In genomic region chr1:118417047-118417730, GRCm38 (mm10) we compare ENCODE assay signal across 22 mouse cellular contexts. TPM values are rescaled to one million over a fixed set of nuclear protein-coding genes. Genes with fewer than 3 reads are reported as not detected.
A peak's percentile ranks its signal among the peaks of the same experiment; 100 is the strongest.
DNase-seq lines count a peak whose midpoint lies in the region; ATAC-seq and TF ChIP-seq lines count a peak whose summit lies in the region.
"Had no signal": no experiment of that assay in that cellular context is flagged by ENCODE, and none has a peak within 500 bp of the region (broad histone marks: within the 10 kb centered on the region; RNA-seq: fewer than 3 reads in every experiment).

No protein-coding gene starts in this region.

- peak; percentile 59 for DNase-seq in gastrocnemius, adult 2 months
- no peak for DNase-seq in gastrocnemius, postnatal 4 days (ENCODE audit: low spot score in 2 of 2)
- DNase-seq in spleen, postnatal 36 days (ENCODE audit: low spot score in 2 of 2) = peak; percentile 10 to 37
- no peak for DNase-seq in spleen, adult 12 weeks (ENCODE audit: low spot score)
- DNase-seq in liver, embryonic 13.5 days = peak; percentile 42
- peak; percentile 36 for DNase-seq in skeletal muscle tissue, adult 2 months (ENCODE audit: low read depth, low spot score)
- DNase-seq in thymus, postnatal 0 days (ENCODE audit: low spot score) = no peak
- DNase-seq: adrenal gland, postnatal 14 days; cerebellum, adult 11-12 months; cerebellum, postnatal 25 days; kidney, adult 2 months; kidney, postnatal 25 days; left cerebral cortex, postnatal 4 days; lung, postnatal 14 days; right cerebral cortex, postnatal 4 days; thymus, adult 2 months had no signal

- no peak for TF ChIP-seq CTCF in gastrocnemius, adult 2 months (IDR thresholded peaks at IDR 0.05)

- H3K27ac ChIP-seq in gastrocnemius, adult 2 months = peak overlapping the region; percentile 69
- peak overlapping the region; percentile 83 for H3K27ac ChIP-seq in liver, embryonic 13.5 days
- H3K27ac ChIP-seq: embryonic facial prominence, embryonic 15.5 days; forebrain, embryonic 12.5 days; left cerebral cortex, adult 2 months had no signal

- WGBS in liver, embryonic 13.5 days (ENCODE audit: insufficient replicate concordance) = 30% methylated on average over 9 of the region's 9 CpGs

- no peaks in the 10 kb centered on the region for H3K27me3 ChIP-seq in liver, embryonic 13.5 days
- H3K27me3 ChIP-seq: embryonic facial prominence, embryonic 15.5 days; forebrain, embryonic 12.5 days had no signal

- H3K9ac ChIP-seq in liver, embryonic 13.5 days = peak overlapping the region; percentile 52
- H3K9ac ChIP-seq: embryonic facial prominence, embryonic 15.5 days; forebrain, embryonic 12.5 days had no signal

- ATAC-seq in liver, embryonic 13.5 days (ENCODE audit: low read depth) = peak; percentile 83
- no peak for ATAC-seq in CD4-positive, CD25-positive, alpha-beta regulatory T cell, adult 4 months
- ATAC-seq: inflammation-experienced regulatory T-cells, adult 6 months had no signal

- no peak overlapping the region for H3K4me3 ChIP-seq in gastrocnemius, adult 2 months
- H3K4me3 ChIP-seq in liver, embryonic 13.5 days (replicated peaks) = 0 out of 2 replicates have a peak overlapping the region, but pooled peaks have one; percentile 27
- H3K4me3 ChIP-seq: embryonic facial prominence, embryonic 15.5 days; forebrain, embryonic 12.5 days; left cerebral cortex, adult 2 months had no signal

- peak overlapping the region; percentile 51 for H3K4me2 ChIP-seq in liver, embryonic 13.5 days
- H3K4me2 ChIP-seq: embryonic facial prominence, embryonic 15.5 days; forebrain, embryonic 12.5 days had no signal

- H3K9me3 ChIP-seq in liver, embryonic 13.5 days (replicated peaks) = no peaks in the 10 kb centered on the region
- H3K9me3 ChIP-seq: embryonic facial prominence, embryonic 15.5 days; forebrain, embryonic 12.5 days; G1E had no signal

- intact Hi-C loops in gastrocnemius, adult 2 months (cut with DNase I) = loop anchor here (5.0 kb wide), 1 partner anchor 40 kb away; no protein-coding TSS in a partner anchor

- H3K4me1 ChIP-seq in liver, embryonic 13.5 days (replicated peaks) = peaks cover 87% of the 10 kb centered on the region
- H3K4me1 ChIP-seq: forebrain, embryonic 12.5 days had no signal

- H3K36me3 ChIP-seq in liver, embryonic 13.5 days = peaks cover 23% of the 10 kb centered on the region

RNA-seq across cellular contexts. Expression of gene Clasp1, which starts 28.3 kb away (rescaled TPM):
- 10 to 100 TPM; 45.9 to 50.5 TPM for total RNA-seq in gastrocnemius, adult 2 months (2021)
- total RNA-seq in gastrocnemius, postnatal 4 days (2021) = 100 to 1,000 TPM; 116 to 132 TPM
- 12.1 and 13.4 TPM in 2 replicates for polyA plus RNA-seq in liver, embryonic 13.5 days (2015; fragmentation: Nextera tagmentation; extraction: Ambion mirVana)
- 10 to 100 TPM; 43.6 to 64.9 TPM for polyA plus RNA-seq in CD4-positive, CD25-positive, alpha-beta regulatory T cell, adult 4 months (2017; shearing (Covaris generic))
- 21.0 and 31.0 TPM in 2 replicates for polyA plus RNA-seq in thymus, postnatal 0 days (2015; fragmentation: Nextera tagmentation; extraction: Ambion mirVana)

Comparison
In these comparisons a context has a peak if more than half of its experiments do, and no peak if none do; other contexts are left out.
1. DNase-seq: peak in gastrocnemius, adult 2 months (single experiment), spleen, postnatal 36 days (2 of 2), liver, embryonic 13.5 days (single experiment) and skeletal muscle tissue, adult 2 months (single experiment); none in gastrocnemius, postnatal 4 days (0 of 2), spleen, adult 12 weeks (single experiment) and thymus, postnatal 0 days (single experiment).